Mouse (Mus musculus) thymus, adult 2 months (tissue): ENCODE measurements around the gene Rad51b.

Source experiments
- CTCF ChIP-seq: fragments of 200-500 bp; IDR thresholded peaks from 2 replicates; pipeline ENCODE4 v1.5.1; 2012; ENCODE audit warnings: mild to moderate bottlenecking, control low read depth, low read length, moderate library complexity, borderline replicate concordance; ENCODE audit not compliant: control insufficient read depth, poor library complexity, insufficient read depth; ENCODE audit errors: extremely low read depth
- POLR2A ChIP-seq: fragments of 200-500 bp; IDR thresholded peaks from 2 replicates; pipeline ENCODE4 v1.6.1; 2012; ENCODE audit warnings: mild to moderate bottlenecking, low read length, control low read depth, moderate library complexity; ENCODE audit not compliant: control insufficient read depth, poor library complexity, insufficient read depth; ENCODE audit errors: extremely low read depth

DNA sequence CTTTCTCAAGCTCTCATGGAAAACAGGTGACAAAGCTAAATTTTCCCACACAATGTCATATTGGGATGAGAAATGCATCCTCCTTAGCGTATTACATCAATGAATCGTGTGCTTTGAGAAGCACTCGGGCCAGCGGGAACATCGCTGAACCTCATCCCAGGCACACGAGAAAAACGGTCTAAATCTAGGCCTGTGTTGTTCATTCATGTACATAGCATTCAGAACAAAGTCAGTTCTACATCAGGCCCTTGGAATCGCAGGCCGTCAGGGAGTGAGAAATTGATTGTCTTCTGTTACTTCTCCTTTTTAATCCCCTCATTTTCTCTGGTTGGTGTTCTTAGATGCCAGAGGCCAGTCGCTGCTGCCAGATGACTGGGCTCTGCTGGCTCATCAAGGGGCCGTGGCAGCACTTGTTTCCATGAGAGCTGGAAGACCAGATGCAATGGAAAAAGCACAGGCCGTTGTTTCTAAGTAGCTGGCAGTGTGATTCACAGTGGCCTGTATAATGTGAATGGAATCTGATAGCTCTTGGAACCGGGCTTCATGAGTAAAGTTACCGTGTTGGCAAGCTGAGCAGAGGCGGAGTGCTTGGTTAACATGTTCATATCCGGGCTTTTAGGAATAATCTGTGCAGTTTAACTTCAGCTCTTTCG is 191.6 kb downstream of the Rad51b start:
- TF ChIP-seq POLR2A (no peak), CTCF (no peak)
